Mouse (Mus musculus) MEL (cell line): ENCODE results near the gene Trpm3.

Experiments used
- SMC3 ChIP-seq: IDR thresholded peaks from 2 replicates; pipeline ENCODE4 v1.6.1; 2011; ENCODE audit warnings: low read depth, low read length, improper control_type of control experiment
- USF2 ChIP-seq, 2 experiments: IDR thresholded peaks; 2 replicates each; pipeline ENCODE4 v1.6.1; 2011 to 2012; ENCODE audit warnings: improper control_type of control experiment in 2 of 2, low read length in 2 of 2, borderline replicate concordance in 1 of 2, inconsistent platforms in 1 of 2, low read depth in 1 of 2, mild to moderate bottlenecking in 1 of 2; ENCODE audit not compliant: insufficient read depth in 1 of 2

DNA sequence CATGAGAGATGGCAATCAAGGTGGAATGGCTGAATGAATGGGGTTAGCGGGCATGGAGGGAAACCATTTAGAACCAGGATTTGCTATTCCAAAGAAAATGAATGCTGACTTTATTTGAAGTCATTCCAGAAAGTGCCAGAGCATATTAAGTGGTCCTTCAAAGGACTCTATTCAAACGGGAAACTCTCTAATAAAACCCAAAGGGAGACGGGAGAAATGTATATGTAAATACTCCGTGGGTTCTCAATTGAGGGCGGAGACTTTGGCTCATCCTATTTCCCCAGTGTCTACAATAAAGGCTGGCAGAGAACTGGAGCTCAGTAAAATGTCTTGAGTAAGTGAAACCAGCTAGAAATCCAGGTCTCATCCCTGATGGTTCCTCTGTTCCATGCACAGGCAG, 733.6 kb downstream of the Trpm3 start:
- no peak for TF ChIP-seq USF2 (IDR thresholded peaks at IDR 0.05; ENCODE audit: borderline replicate concordance in 1 of 2, insufficient read depth in 1 of 2, low read depth in 1 of 2, low read length in 2 of 2)
- TF ChIP-seq SMC3: no peak
